Mouse (Mus musculus): ENCODE measurements around the gene Tollip. TPM values are rescaled to one million over a fixed set of nuclear protein-coding genes. Genes with fewer than 3 reads are reported as not detected.

The Tollip gene
- polyA plus RNA-seq, 1 experiment from 2014 or later, result 48.9 TPM

- Histone ChIP-seq H3K4me1 (ENCODE audit: control insufficient read depth, insufficient read depth, low read length) (peaks cover 2% of the 10 kb centered on the region; the same call in 1 of the 2 replicates), H3K36me3 (ENCODE audit: control insufficient read depth, insufficient read depth, low read length) (no peaks in the 10 kb centered on the region), H3K27ac (replicated peaks; ENCODE audit: low read depth, low read length) (no peak overlapping the region), H3K4me2 (ENCODE audit: low read depth, low read length) (no peak overlapping the region), H3K27me3 (replicated peaks; ENCODE audit: control insufficient read depth, insufficient read depth, low read length) (0 out of 2 replicates have a peak, but pooled peaks cover 4% of the 10 kb centered on the region), H3K9me3 (ENCODE audit: control insufficient read depth, low read length) (no peaks in the 10 kb centered on the region), H3K9ac (ENCODE audit: low read depth, low read length) (no peak overlapping the region), H3K4me3 (ENCODE audit: low read depth, low read length) (no peak overlapping the region)
- DNase-seq (ENCODE audit: low spot score), result no peak
- 61% methylated on average over 6 of the region's 6 CpGs for WGBS
- no peak for ATAC-seq (ENCODE audit: low read depth)
Measured at GRCm38 (mm10) chr7:141908591-141908990, 9.7 kb downstream of the Tollip start.

- peaks cover 21% of the 10 kb centered on the region for H3K4me1 ChIP-seq (ENCODE audit: control insufficient read depth, insufficient read depth, low read length)
- peak overlapping the region; percentile 56; the same call in 1 of the 2 replicates for H3K27ac ChIP-seq (replicated peaks; ENCODE audit: low read depth, low read length)
- H3K27me3 ChIP-seq (replicated peaks; ENCODE audit: control insufficient read depth, insufficient read depth, low read length), result 0 out of 2 replicates have a peak, but pooled peaks cover 4% of the 10 kb centered on the region
- peak overlapping the region; percentile 63 for H3K9ac ChIP-seq (ENCODE audit: low read depth, low read length)
- no peaks in the 10 kb centered on the region for H3K9me3 ChIP-seq (ENCODE audit: control insufficient read depth, low read length)
- 63% methylated on average over 4 of the region's 4 CpGs for WGBS
- peak overlapping the region; percentile 74 for H3K4me2 ChIP-seq (ENCODE audit: low read depth, low read length)
- peak overlapping the region; percentile 63 for H3K4me3 ChIP-seq (ENCODE audit: low read depth, low read length)
- DNase-seq (ENCODE audit: low spot score) (no peak), ATAC-seq (ENCODE audit: low read depth) (no peak)
- no peaks in the 10 kb centered on the region for H3K36me3 ChIP-seq (ENCODE audit: control insufficient read depth, insufficient read depth, low read length)
Measured at GRCm38 (mm10) chr7:141902791-141903190, 15.5 kb downstream of the Tollip start.

GRCm38 (mm10) chr7:141902269-141902729, 16.0 kb downstream of the Tollip start:
- DNase-seq (ENCODE audit: low spot score) (peak; percentile 99), ATAC-seq (ENCODE audit: low read depth) (peak; percentile 96)
- Histone ChIP-seq H3K9me3 (ENCODE audit: control insufficient read depth, low read length) (no peaks in the 10 kb centered on the region), H3K27ac (replicated peaks; ENCODE audit: low read depth, low read length) (peak overlapping the region; percentile 56), H3K4me1 (ENCODE audit: control insufficient read depth, insufficient read depth, low read length) (peaks cover 21% of the 10 kb centered on the region), H3K4me2 (ENCODE audit: low read depth, low read length) (peak overlapping the region; percentile 74), H3K4me3 (ENCODE audit: low read depth, low read length) (peak overlapping the region; percentile 63), H3K9ac (ENCODE audit: low read depth, low read length) (peak overlapping the region; percentile 87), H3K27me3 (replicated peaks; ENCODE audit: control insufficient read depth, insufficient read depth, low read length) (0 out of 2 replicates have a peak, but pooled peaks cover 4% of the 10 kb centered on the region), H3K36me3 (ENCODE audit: control insufficient read depth, insufficient read depth, low read length) (no peaks in the 10 kb centered on the region)
- whole genome bisulfite sequencing, result under 1% methylated on average over 26 of the region's 44 CpGs

DNA sequence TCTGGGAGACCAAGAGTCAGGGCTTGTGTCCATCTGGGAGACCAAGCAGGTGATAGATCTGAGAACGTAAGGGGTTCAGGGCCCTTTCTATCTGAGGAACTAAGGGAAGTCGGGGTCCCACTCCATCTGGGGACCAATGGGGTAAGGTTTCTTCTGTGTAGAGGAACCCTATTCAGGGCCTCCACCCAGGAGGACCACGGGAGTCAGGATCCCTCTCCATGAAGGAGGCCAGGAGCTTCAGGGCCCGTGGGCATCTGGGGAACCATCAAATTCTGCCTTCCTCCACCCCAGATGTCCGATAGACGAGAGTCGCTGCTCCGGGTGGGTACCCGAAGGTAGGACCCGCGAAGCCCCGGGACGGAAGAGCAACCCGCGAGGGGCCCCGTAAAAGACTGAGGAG, 16.5 kb downstream of the Tollip start:
- Histone ChIP-seq H3K27me3 (replicated peaks; ENCODE audit: control insufficient read depth, insufficient read depth, low read length) (0 out of 2 replicates have a peak, but pooled peaks cover 4% of the 10 kb centered on the region), H3K9ac (ENCODE audit: low read depth, low read length) (peak overlapping the region; percentile 87), H3K4me3 (ENCODE audit: low read depth, low read length) (peak overlapping the region; percentile 63), H3K9me3 (ENCODE audit: control insufficient read depth, low read length) (no peaks in the 10 kb centered on the region), H3K4me1 (ENCODE audit: control insufficient read depth, insufficient read depth, low read length) (peaks cover 21% of the 10 kb centered on the region), H3K27ac (replicated peaks; ENCODE audit: low read depth, low read length) (peak overlapping the region; percentile 45; the same call in 1 of the 2 replicates), H3K4me2 (ENCODE audit: low read depth, low read length) (peak overlapping the region; percentile 74), H3K36me3 (ENCODE audit: control insufficient read depth, insufficient read depth, low read length) (no peaks in the 10 kb centered on the region)
- WGBS, result under 1% methylated on average over 15 of the region's 16 CpGs
- DNase-seq (ENCODE audit: low spot score) (peak; percentile 6), ATAC-seq (ENCODE audit: low read depth) (peak; percentile 34)

GRCm38 (mm10) chr7:141892151-141892550, 26.2 kb downstream of the Tollip start:
- Histone ChIP-seq H3K36me3 (ENCODE audit: control insufficient read depth, insufficient read depth, low read length) (peaks cover 59% of the 10 kb centered on the region), H3K4me2 (ENCODE audit: low read depth, low read length) (no peak overlapping the region), H3K9ac (ENCODE audit: low read depth, low read length) (no peak overlapping the region), H3K9me3 (ENCODE audit: control insufficient read depth, low read length) (no peaks in the 10 kb centered on the region), H3K4me1 (ENCODE audit: control insufficient read depth, insufficient read depth, low read length) (no peaks in the 10 kb centered on the region), H3K27me3 (replicated peaks; ENCODE audit: control insufficient read depth, insufficient read depth, low read length) (no peaks in the 10 kb centered on the region), H3K4me3 (ENCODE audit: low read depth, low read length) (no peak overlapping the region), H3K27ac (replicated peaks; ENCODE audit: low read depth, low read length) (no peak overlapping the region)
- ATAC-seq (ENCODE audit: low read depth), result no peak
- no peak for DNase-seq (ENCODE audit: low spot score)
- 95% methylated on average over 7 of the region's 7 CpGs for WGBS

GRCm38 (mm10) chr7:141878813-141879212, 39.5 kb downstream of the Tollip start:
- Histone ChIP-seq H3K4me3 (ENCODE audit: low read depth, low read length) (no peak overlapping the region), H3K27me3 (replicated peaks; ENCODE audit: control insufficient read depth, insufficient read depth, low read length) (no peaks in the 10 kb centered on the region), H3K9me3 (ENCODE audit: control insufficient read depth, low read length) (no peaks in the 10 kb centered on the region), H3K4me1 (ENCODE audit: control insufficient read depth, insufficient read depth, low read length) (no peaks in the 10 kb centered on the region), H3K36me3 (ENCODE audit: control insufficient read depth, insufficient read depth, low read length) (peaks cover 69% of the 10 kb centered on the region), H3K4me2 (ENCODE audit: low read depth, low read length) (no peak overlapping the region), H3K27ac (replicated peaks; ENCODE audit: low read depth, low read length) (no peak overlapping the region), H3K9ac (ENCODE audit: low read depth, low read length) (no peak overlapping the region)
- 98% methylated on average over 2 of the region's 2 CpGs for WGBS
- ATAC-seq (ENCODE audit: low read depth) (no peak), DNase-seq (ENCODE audit: low spot score) (no peak)

GRCm38 (mm10) chr7:141874891-141875290, 43.4 kb downstream of the Tollip start:
- H3K4me2 ChIP-seq (ENCODE audit: low read depth, low read length), result no peak overlapping the region
- ATAC-seq (ENCODE audit: low read depth), result no peak
- no peaks in the 10 kb centered on the region for H3K27me3 ChIP-seq (replicated peaks; ENCODE audit: control insufficient read depth, insufficient read depth, low read length)
- WGBS, result 89% methylated on average over 5 of the region's 5 CpGs
- H3K36me3 ChIP-seq (ENCODE audit: control insufficient read depth, insufficient read depth, low read length), result peaks cover 40% of the 10 kb centered on the region; the same call in 1 of the 2 replicates
- H3K4me3 ChIP-seq (ENCODE audit: low read depth, low read length), result no peak overlapping the region
- no peaks in the 10 kb centered on the region for H3K4me1 ChIP-seq (ENCODE audit: control insufficient read depth, insufficient read depth, low read length)
- no peak overlapping the region for H3K27ac ChIP-seq (replicated peaks; ENCODE audit: low read depth, low read length)
- H3K9me3 ChIP-seq (ENCODE audit: control insufficient read depth, low read length), result no peaks in the 10 kb centered on the region
- no peak for DNase-seq (ENCODE audit: low spot score)
- H3K9ac ChIP-seq (ENCODE audit: low read depth, low read length), result no peak overlapping the region

- Histone ChIP-seq H3K4me1 (ENCODE audit: control insufficient read depth, insufficient read depth, low read length) (no peaks in the 10 kb centered on the region), H3K27ac (replicated peaks; ENCODE audit: low read depth, low read length) (no peak overlapping the region), H3K27me3 (replicated peaks; ENCODE audit: control insufficient read depth, insufficient read depth, low read length) (no peaks in the 10 kb centered on the region), H3K36me3 (ENCODE audit: control insufficient read depth, insufficient read depth, low read length) (peaks cover 23% of the 10 kb centered on the region; the same call in 1 of the 2 replicates), H3K9ac (ENCODE audit: low read depth, low read length) (no peak overlapping the region), H3K4me2 (ENCODE audit: low read depth, low read length) (no peak overlapping the region), H3K4me3 (ENCODE audit: low read depth, low read length) (no peak overlapping the region), H3K9me3 (ENCODE audit: control insufficient read depth, low read length) (no peaks in the 10 kb centered on the region)
- no peak for ATAC-seq (ENCODE audit: low read depth)
- 84% methylated on average over 5 of the region's 5 CpGs for WGBS
- DNase-seq (ENCODE audit: low spot score), result no peak
Measured at GRCm38 (mm10) chr7:141870553-141870952, 47.8 kb downstream of the Tollip start.

- no peak overlapping the region for H3K4me2 ChIP-seq (ENCODE audit: low read depth, low read length)
- H3K27ac ChIP-seq (replicated peaks; ENCODE audit: low read depth, low read length), result no peak overlapping the region
- H3K9ac ChIP-seq (ENCODE audit: low read depth, low read length), result no peak overlapping the region
- no peaks in the 10 kb centered on the region for H3K9me3 ChIP-seq (ENCODE audit: control insufficient read depth, low read length)
- DNase-seq (ENCODE audit: low spot score), result no peak
- no peaks in the 10 kb centered on the region for H3K4me1 ChIP-seq (ENCODE audit: control insufficient read depth, insufficient read depth, low read length)
- no peak overlapping the region for H3K4me3 ChIP-seq (ENCODE audit: low read depth, low read length)
- ATAC-seq (ENCODE audit: low read depth), result 0 out of 2 replicates have a peak, but pooled peaks have one; percentile 44
- peaks cover 17% of the 10 kb centered on the region; the same call in 1 of the 2 replicates for H3K36me3 ChIP-seq (ENCODE audit: control insufficient read depth, insufficient read depth, low read length)
- H3K27me3 ChIP-seq (replicated peaks; ENCODE audit: control insufficient read depth, insufficient read depth, low read length), result no peaks in the 10 kb centered on the region
- WGBS, result 58% methylated on average over 5 of the region's 5 CpGs
Measured at GRCm38 (mm10) chr7:141869644-141870043, 48.7 kb downstream of the Tollip start.
